Mouse (Mus musculus): ENCODE results near the gene Slc17a1. TPM values are rescaled to one million over a fixed set of nuclear protein-coding genes. Genes with fewer than 3 reads are reported as not detected.
A peak's percentile ranks its signal among the peaks of the same experiment; 100 is the strongest.

The Slc17a1 gene
- total RNA-seq (2021): 1.1 TPM in 1 of 2 replicates, not detected in the other
- long read RNA-seq, experiment 1: 0 reads
- long read RNA-seq, experiment 2, partial matches to known transcripts: 0 of 1 reads
- long read RNA-seq, experiment 2, other reads (novel, unspliced or antisense): 1 of 1 reads

DNA sequence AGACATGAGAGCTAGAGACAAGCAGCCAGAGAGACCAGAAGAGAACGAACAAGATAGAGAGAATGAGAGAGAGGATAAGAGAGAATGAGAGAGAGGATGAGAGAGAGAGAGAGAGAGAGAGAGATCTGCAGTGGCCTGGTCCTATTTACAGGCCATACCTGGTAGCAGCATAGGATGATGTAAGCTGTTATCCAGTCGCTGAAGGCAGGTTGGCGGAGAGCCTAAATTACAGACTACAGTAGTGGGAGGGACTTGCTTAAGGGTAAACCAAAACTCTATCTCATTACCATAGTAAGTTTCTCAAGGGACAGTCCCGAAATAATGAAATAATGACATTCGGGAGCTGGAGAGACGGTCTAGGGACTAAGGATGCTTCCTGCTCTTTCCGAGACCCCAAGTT is at the start of gene Slc17a1:
TSS of gene Slc17a1 (plus strand) at position 346 of the 400 bp plus-strand sequence.
- DNase-seq: no peak

DNA sequence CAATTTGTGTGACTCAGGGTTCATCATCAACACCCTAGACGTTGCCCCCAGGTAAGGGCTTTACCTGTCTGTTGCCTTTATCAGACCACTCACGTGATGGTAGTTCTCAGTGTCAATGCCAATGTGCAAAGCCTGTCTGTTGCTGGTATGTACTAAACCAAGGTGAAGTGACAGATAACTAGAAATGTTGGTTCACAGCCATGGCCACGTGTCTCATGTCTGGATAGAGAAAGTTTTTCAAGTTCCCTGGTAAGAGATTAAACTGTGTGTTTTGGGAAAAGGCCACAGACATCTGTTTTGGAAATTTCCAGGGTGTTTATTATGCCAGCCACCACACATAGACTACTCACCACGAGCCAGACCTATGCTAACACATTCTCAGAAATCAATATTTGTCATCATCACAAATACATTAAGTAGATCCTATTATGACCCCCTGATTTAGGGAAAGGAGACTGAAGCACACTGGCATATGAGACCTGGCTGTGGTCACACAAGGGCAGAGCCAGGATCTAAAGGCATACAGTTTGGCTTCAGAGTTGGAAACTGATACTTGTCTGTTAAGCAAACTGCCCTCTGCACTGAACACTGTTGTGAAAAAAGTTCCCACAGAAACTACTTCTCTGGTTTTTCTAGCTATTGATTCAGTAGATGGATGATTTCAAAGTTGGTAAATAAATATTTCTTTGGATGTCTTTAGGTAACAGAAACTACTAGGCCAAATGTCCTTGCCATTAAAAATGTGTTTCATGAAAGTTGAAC is 47.2 kb upstream of the Slc17a1 start:
- DNase-seq: no peak

DNA sequence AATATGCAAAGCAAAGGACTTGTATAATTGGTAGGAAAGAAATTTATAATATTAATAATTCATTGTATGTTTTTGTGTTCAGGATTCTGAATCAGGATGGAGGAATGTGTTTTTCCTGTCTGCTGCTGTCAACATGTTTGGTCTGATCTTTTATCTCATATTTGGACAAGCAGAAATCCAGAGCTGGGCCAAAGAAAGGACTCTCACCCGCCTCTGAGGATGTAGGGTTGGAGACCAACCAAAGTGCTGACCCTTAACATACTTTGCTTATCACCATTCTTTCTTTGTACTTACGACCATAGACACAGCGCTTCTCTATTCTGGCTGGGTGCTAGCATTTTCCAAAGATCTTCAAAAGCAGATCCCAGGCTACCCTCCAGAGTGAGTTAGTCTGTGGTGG is 45.3 kb upstream of the Slc17a1 start:
- no peak for DNase-seq

DNA sequence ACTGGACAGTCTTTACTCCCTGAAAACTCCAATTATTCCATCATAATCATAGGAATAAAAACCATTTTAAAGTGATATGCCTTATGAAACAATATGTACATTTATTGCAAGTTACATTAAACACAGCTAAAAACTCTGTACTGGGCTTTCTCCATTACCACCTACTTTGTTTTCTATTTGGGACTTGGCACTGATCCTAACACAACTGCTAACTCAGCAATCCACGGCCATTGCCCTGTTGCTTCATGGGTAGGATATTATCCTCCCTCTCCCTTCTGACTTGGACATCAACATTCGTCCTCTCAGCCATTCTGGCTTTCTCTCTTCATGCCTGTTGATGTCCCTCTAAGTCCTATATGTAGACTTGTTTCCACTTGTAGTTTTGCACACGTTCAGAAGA is 40.9 kb upstream of the Slc17a1 start:
- no peak for DNase-seq

DNA sequence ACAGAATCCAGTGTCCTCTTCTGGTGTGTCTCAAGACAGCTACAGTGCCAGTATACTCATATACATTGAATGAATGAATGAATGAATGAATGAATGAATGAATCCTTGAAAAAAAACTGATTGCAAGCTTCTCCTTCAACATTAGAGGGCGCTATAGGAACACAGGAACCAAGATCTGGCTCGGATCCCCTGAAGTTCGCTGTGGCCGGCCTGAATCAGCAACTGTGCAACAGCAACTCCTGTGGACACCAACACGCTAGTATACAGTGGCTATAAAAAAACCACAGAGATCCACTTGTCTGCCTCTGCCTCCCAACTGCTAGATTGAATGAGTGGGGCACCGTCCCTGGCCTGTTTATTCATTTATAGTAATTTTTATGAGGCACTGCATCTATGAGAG is 34.5 kb upstream of the Slc17a1 start:
- peak; percentile 65 for DNase-seq

DNA sequence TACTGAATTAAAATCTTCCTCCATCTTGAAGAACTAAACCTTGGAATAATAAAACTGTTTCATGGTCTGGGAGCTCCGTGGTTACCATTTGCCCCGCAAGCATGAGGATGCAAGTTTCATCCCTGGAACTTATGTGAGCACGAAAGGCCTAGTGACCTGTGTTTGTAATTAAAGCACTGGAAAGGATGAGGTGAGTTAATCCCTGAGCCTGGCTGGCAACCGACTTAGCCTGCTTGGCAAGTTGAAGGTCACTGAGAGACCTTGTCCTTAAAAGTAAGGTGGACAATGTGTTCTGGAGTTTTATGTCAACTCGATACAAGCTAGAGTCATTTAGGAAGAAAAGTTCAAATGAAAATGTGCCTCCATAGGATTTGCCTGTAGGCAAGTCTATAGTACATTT is 32.7 kb upstream of the Slc17a1 start:
- no peak for DNase-seq

DNA sequence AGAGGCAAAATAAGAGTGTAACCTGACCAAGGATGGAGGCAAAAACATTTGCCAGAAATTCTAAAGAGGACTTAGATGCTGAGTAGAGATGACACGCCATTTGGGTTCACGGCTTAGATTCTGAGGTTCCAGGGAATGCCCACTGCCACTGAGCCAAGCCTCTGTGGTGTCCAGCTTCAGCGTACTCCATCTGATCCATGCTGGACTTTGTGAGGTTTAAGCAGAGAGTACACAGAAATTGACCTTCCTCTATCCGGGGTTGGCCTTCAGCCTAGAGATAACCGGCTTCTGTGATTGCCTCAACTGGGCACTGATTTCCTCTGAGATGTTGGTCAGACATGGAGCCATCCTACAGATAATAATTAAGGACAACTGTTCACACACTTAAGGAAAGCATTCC is 30.9 kb upstream of the Slc17a1 start:
- DNase-seq: peak; percentile 29

DNA sequence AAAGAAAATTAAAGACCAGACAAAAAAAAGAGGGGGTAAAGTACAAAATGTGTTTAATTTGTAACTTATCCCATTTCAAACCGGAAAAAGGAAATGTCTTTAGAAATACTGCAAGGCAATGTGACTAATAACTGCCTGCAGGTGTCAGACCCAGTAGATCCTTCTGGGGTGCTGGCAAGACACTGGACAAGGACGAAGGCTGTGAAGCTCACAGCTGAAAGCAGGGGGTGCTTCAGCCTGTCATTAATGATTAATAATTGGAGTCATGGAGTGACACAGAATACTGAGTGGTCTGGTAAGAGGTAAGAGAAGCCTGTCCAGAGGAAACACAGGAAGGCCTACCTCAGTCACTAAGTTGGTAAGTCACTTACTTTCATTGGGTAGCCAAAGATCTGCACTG is 28.2 kb upstream of the Slc17a1 start, which contains the start of gene Slc17a3:
TSS of gene Slc17a3 (plus strand) at position 127 of the 400 bp plus-strand sequence.
- no peak for DNase-seq

DNA sequence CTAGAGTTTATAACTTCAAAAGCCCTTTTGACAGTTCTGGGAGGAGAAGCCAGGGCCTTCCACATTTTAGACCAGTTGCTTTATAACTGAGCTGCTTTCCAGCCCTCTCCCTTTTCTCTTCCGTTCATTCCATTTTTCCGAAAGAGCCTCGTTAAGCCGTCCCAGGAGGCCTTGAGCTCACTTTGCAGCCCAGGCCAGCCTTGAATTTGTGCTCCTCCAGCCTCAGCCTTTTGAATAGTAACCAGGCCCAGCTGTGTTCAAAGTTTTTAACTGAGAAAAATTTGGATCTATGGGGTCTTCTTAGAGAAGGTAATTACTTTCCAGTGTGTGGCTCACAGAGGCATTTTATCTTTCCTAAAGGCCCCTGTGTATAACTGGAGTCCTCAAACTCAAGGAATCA is 21.7 kb upstream of the Slc17a1 start:
- DNase-seq: no peak

DNA sequence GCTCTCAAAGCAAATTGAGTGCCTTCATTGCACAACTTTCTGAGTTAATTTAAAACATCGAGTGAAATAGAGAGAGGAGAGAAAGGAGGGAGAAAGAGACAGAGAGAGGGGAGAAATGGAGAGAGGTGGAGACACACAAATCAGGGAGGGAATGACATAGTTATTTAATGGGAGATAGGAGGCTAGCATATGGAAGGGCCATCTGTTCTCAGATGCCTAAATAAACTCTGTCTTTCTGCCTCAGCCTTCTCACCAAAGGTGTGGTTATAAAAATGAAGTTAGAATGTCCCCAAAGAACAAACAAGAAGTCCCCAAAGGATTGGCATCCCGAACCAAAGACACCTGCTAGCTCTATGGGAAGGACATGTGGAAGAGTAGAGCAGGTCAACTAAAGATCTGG is 18.3 kb upstream of the Slc17a1 start:
- DNase-seq: no peak

DNA sequence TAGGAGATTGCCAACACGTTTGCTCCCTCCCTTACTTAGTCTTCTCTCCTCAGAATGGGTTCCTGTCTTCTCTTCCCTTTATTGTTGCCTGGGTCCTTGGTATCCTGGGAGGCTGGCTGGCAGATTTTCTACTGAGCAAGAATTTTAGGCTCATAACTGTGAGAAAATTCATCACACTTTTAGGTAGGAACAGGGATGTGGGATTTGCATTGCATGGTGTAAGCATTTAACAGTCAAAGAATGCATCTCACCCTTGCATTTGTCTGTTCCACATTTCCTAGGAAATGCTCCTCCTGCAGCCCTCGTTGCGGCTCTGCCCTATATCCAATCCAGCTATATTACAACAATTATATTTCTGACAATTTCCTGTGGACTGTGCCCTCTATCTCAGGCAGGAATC is 11.1 kb upstream of the Slc17a1 start:
- no peak for DNase-seq

DNA sequence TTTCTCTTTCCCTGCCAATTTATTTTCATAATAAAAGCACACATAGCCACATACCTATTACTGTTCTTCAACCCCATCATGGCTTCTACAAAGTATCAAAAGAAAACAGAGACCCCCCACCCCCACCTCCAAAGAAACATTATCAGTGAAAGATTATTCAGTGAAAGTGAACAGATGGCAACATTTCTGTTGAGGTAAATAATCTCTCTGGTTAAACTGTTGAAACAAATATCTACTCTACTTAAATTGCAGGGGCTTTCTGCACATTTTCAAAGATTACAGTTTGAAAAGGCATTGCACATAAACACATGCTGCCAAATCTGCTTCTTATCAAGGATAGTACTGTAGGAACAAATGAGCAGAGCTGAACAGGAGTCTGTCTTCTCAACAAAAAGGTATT is 5.7 kb upstream of the Slc17a1 start:
- DNase-seq: no peak

DNA sequence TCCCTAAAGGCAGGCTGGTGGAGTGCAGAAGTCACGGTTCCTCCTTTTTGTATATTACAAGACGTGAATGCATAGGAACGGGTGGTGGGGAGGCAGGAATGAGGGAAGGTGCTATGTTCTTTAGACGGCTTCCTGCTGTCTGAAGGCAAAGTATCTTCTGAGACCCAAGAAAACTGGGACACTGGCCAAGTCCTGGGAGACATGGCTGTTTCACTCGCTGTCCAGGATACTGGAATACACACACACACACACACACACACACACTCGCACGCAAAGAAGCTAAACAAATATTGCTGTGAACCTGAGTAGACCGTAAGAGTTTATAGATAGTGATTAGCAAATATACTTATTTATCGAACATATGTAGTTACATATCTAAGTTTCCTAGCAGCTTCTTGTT is 2.8 kb upstream of the Slc17a1 start:
- no peak for DNase-seq

DNA sequence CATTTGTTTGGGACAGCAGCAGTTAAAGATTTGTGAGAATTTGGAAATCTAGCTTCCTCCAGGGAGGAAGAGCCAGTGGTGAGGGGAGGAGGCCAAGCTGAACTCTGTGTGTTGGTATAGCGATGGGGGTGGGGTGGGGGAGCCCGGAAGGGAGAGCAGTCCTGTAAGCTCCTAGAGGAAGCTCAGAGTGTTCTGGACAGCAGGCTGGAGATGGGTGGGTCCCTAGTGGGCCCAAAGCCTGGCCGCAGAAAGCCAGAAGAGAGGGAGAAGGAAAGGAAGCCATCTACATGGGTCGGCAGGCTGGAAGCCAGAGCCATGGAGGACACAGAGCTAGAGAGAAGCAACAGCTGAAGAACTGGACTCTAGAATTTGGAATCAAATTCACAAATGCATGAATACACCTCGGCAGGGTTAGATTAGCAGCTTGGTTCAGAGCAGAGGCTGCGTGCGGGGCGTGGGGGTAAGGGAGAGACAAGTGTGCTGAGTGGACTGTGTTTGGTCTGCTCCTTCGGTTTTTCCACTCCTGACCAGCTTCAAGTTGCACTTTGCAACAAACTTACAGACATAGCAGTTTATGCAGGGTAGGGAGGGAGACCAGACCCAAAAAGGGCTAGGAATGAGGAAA is 1.4 kb upstream of the Slc17a1 start:
- no peak for DNase-seq

DNA sequence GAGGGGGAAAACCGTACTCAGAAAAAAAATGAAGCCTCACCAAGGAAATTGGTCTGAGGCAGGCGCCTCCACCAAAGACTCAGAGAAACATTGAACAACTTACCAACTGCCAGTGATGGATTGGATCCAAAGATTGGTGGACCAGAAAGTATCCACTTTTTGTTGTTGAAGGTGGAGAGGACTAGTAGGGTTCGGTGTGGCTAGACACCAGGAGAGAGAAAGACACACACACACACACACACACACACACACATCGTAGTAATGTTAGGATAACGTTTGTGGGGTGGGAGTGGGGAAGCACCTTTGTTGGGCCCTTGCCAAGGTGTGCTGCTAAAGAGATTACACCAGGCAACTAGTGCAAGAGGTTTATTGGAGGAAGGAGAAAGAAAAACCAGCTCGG is 550 bp upstream of the Slc17a1 start:
- DNase-seq: no peak

DNA sequence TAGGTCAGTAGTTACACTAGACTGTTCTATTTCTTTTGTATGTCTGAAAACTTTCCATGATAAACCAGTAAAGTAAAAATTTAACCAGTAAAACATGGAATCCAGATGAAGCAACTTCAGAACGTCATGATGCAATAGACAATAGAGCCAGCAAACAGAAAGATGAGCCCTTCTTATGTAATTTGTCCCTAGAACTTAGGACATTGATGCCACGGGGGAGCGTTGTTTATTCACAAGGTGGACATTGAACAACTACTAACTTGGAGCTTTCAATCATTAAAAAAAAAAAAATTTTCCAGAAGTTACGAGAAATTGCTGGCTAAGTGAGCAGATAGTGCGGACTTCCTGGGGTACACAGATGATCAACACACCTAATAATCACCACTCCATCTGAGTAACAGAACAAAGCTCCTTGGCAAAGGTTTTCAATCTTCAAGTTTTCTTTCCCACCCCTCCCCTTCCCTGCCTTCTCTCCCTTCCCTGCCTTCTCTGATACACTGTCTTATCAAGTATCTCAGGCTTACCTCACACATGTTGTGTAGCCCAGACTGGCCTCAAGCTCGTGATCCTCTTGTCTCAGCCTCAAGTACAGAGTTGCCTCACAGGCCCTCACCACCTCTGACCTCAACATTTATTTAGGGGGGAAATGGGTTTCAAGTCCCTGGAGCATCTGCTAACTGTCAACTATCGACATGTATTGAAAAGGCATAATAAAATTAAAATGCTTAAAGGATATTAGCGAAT is 1.4 kb downstream of the Slc17a1 start:
- DNase-seq: no peak

DNA sequence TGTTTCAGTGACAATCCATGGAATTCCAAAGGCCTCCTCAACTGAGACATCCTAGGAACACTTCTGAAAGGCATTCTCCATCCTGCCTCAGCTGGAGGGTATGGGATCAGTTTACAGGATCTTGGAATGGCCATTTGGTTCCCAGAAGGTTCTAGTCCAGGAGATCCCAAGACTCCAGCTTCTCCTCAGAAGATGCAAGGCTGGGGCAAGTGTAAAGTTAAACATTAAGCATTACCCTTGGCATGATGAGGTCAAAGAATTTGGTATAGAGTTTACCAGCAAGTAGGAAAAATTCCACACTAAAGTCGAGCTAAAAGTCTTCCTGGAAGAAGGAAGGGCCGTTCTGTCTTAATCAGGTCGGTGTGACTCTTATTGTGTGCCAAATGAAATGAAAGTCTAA is 2.4 kb downstream of the Slc17a1 start:
- DNase-seq: no peak

DNA sequence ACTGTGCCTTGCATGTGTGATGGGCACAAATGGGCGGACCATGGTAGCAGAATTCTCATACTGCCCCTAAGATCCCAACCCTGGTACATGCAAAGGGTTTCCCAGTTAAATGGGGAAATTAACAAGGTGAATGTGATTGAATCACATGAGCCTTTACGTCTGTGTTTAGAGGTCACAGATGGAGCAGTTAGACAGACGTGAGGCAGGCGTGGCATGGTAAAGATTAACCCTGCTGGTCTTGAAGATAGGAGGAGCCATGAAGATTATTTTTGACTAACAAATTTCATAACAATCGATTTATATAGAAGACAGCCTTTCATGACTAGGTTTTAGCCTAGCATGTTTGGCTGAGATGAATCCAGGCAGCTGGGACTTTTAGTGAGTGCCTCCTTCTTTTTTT is 5.6 kb downstream of the Slc17a1 start:
- no peak for DNase-seq

DNA sequence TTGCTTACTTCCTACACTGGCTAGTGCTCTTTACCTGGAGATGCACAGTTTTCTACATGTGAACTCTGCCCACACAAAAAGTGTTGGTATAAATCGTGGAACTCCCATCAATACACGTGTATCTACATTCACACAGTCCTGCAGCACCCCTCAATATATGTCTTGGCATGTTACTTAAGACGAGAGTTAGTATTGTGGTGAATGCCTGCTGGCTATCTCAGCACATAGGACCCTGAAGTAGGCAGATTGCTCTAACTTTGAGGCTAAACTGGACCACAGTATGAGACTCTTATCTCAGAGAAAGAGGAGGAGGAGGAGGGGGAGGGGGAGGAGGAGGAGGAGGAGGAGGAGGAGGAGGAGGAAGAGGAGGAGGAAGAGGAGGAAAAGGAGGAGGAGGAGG is 11.6 kb downstream of the Slc17a1 start:
- no peak for DNase-seq

DNA sequence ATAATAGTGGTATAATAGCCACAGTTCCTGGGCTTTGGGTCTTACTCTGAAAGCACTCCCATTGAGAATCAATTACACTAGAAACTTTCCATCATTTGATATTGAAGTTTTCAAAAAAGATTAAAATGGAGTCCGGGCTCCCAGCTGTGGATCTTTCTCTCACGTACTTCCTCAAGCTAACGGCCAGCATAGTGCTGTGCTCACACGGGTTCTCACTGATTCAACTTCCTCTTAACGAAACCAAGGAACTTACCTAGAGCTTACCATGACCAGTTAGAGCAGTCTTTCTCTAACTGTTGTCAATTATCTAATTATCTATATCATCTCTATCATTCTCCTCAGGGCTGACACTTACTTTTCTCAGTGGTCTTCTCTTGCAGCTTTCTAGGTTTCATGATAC is 12.1 kb downstream of the Slc17a1 start:
- no peak for DNase-seq

DNA sequence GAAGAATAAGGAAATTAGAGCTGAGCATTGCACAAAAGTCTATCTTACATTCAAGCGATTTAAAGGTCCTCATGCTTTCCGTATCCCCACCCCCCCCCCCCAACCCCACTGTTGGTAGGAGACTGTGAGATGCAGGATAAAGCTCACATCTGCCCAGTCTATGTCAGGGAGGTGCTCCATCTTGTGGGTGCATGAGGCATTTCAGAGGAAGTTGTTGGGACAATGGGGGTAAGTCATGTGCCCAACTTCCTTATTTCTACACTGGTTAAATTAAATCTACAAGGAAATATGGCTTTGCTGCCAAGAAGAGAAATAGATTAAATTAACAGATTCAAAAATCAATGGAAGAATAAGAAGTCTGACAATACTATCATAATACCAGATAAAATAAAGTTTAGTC is 18.0 kb downstream of the Slc17a1 start:
- DNase-seq: peak; percentile 41

DNA sequence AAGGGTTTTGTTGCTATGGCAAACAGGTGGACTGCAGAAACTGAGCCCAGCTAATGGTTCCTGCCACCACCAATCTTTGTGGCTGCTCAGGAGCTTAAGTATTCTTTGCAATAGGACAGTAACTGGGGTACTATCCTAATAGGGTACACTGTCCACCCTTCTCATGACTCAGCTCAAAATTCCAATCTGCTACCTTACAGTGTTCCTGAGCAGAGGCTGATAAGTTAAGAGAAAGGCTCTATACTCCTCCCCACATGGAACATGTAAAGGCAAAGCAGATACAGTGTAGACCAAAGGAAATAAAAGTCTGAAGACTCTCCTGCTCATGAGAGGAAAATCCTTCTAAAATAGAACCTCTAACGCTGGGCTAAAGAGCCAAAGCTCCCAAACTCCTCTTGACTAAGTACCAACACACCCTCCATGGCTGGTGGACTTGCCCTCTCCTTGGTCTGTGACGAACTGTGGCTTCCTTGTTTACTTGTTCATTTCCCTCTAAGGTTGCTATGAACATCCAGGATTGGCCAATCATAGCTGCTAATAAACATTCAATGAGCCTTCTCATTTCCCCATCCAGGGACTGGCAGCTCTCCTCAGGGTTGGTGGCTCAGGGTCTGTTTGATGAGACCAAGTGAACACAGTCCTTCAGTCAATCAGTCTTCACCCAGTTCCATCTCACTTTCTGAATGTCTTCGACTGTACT is 19.6 kb downstream of the Slc17a1 start:
- DNase-seq: no peak
